Mouse (Mus musculus) adrenal gland, postnatal 0 days (tissue): ENCODE measurements around the gene Picalm. TPM values are rescaled to one million over a fixed set of nuclear protein-coding genes. Genes with fewer than 3 reads are reported as not detected.

Experiments used
- polyA plus RNA-seq: library from polyadenylated mRNA; unstranded; fragments of >200 nt; fragmentation: Nextera tagmentation; extraction: Ambion mirVana; gene quantifications from 2 replicates; pipeline ENCODE4 v1.2.1, GENCODE M21; 2015

Gene Picalm
- 20.6 and 22.2 TPM in 2 replicates for polyA plus RNA-seq

DNA sequence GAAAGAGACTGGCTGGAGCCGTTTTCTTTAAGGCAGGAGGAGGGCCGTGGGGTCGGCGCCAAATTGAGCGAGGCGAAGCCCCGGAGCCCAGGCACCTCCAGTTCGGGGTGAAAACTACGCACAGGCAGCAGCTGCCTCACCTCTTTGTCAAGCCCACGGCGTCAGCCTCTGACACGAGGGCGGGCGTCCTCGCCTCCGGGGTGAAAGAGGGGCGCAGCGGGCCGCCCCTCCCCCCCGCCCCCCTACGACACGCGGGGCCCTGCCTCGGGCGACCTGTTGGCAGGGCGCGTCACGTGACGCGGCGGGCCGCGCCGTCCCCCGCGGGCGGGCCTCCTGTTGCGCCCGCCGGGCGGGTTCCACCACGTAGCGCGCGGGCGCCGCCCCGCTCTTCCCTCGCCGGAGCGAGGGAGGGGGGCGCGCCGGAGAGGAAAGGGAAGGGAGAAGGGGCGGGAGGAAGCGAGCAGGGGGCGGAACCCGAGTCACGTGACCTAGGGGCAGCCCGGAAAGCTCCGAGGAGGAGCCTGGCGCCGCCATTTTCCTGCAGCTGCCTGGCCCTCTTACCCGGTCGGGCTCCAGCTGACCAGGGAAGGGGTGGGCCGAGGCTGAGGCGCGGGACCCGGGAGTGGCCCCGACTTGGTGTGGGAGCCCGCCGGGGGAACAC lies at the start of gene Picalm:
Gene Picalm (plus strand): TSS at position 482 of the 661 bp plus-strand sequence.

Other genes with a start within 250 kb of the Picalm start
- 0.14 and 0.69 TPM in 2 replicates for gene Ccdc81, start 226.6 kb upstream of the Picalm start, polyA plus RNA-seq
- 114 and 119 TPM in 2 replicates for gene Hikeshi, start 189.0 kb upstream of the Picalm start, polyA plus RNA-seq
- gene Eed, start 149.2 kb upstream of the Picalm start, polyA plus RNA-seq = 52.9 and 55.1 TPM in 2 replicates
- gene Ccdc83, start 135.6 kb downstream of the Picalm start, polyA plus RNA-seq = not detected in 2 replicates
- 2.9 TPM in 2 replicates for gene Sytl2, start 172.0 kb downstream of the Picalm start, polyA plus RNA-seq